Mouse (Mus musculus) embryonic fibroblast, embryonic 13.5 days (primary cell): ENCODE data around the gene Amotl1.

Experiments used
- CTCF ChIP-seq: IDR thresholded peaks from 2 replicates; pipeline ENCODE4 v1.5.1; 2011; ENCODE audit warnings: mild to moderate bottlenecking, control low read depth, low read length, moderate library complexity, borderline replicate concordance; ENCODE audit not compliant: insufficient read depth
- POLR2A ChIP-seq: IDR thresholded peaks from 2 replicates; pipeline ENCODE4 v1.6.1; 2011; ENCODE audit warnings: low read depth, mild to moderate bottlenecking, control low read depth, low read length, moderate library complexity

- TF ChIP-seq CTCF, result no peak
- no peak for TF ChIP-seq POLR2A
Measured at GRCm38 (mm10) chr9:14596858-14597257, 48.0 kb downstream of the Amotl1 start.
